28 mouse cellular contexts compared by ENCODE assay signal in the genomic region with DNA sequence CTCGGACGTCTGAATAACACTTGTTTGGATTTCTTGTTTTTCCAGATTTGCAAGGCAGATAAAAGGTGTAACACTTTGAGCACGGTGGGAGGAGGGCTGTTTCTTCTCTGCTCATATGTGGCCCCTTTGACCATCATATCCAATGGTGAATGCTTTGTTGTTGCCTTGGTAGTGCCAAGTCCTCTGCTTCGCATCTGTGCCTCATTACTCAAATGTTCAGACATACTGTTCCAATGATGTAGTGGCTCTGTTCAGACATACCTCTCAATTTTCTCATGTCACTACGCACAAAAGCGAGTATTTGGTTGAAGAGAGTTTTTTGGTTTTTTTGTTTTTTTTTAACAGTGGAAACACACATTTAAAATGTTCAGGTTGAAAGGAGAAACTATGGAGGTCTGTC.
"Had no signal": no experiment of that assay in that cellular context is flagged by ENCODE, and none has a peak within 500 bp of the region (broad histone marks: within the 10 kb centered on the region; RNA-seq: fewer than 3 reads in every experiment).

No protein-coding gene starts in this region.

- DNase-seq: cerebellum, adult 2 months; cerebellum, adult 8-10 months; cerebellum, adult 9-10 months; cerebellum, adult 9-11 months; cerebellum, postnatal 10 days; cerebellum, postnatal 14 days; cerebellum, postnatal 25 days; cerebellum, postnatal 36 days; embryo, embryonic 11 days; forebrain, postnatal 0 days; gastrocnemius, adult 2 months; gastrocnemius, postnatal 10 days; gastrocnemius, postnatal 14 days; gastrocnemius, postnatal 25 days; gastrocnemius, postnatal 36 days; heart, adult 11 months; heart, adult 18-20 months; heart, adult 2 months had no signal

- H3K9ac ChIP-seq: embryonic facial prominence, embryonic 12.5 days; embryonic facial prominence, embryonic 13.5 days; forebrain, embryonic 12.5 days; forebrain, embryonic 13.5 days; forebrain, embryonic 15.5 days; forebrain, postnatal 0 days had no signal

- H3K36me3 ChIP-seq: embryonic facial prominence, embryonic 12.5 days; embryonic facial prominence, embryonic 13.5 days; forebrain, embryonic 10.5 days; forebrain, embryonic 12.5 days; forebrain, embryonic 15.5 days; heart, embryonic 10.5 days had no signal

- H3K9me3 ChIP-seq: embryonic facial prominence, embryonic 12.5 days; embryonic facial prominence, embryonic 13.5 days; forebrain, embryonic 10.5 days; forebrain, embryonic 12.5 days; forebrain, embryonic 13.5 days; forebrain, embryonic 15.5 days; heart, embryonic 10.5 days had no signal

- H3K27ac ChIP-seq: embryonic facial prominence, embryonic 12.5 days; forebrain, embryonic 10.5 days; forebrain, embryonic 12.5 days; forebrain, embryonic 13.5 days; forebrain, embryonic 15.5 days; gastrocnemius, adult 2 months; heart, adult 2 months; heart, embryonic 10.5 days had no signal

- H3K4me1 ChIP-seq: forebrain, embryonic 10.5 days; forebrain, embryonic 12.5 days; heart, embryonic 10.5 days had no signal

- H3K4me2 ChIP-seq: embryonic facial prominence, embryonic 12.5 days; embryonic facial prominence, embryonic 13.5 days; forebrain, embryonic 12.5 days; forebrain, embryonic 13.5 days; forebrain, embryonic 15.5 days had no signal

- ATAC-seq: forebrain, embryonic 13.5 days; forebrain, embryonic 14.5 days; forebrain, embryonic 15.5 days; forebrain, embryonic 16.5 days; forebrain, postnatal 0 days had no signal

- H3K27me3 ChIP-seq: embryonic facial prominence, embryonic 12.5 days; embryonic facial prominence, embryonic 13.5 days; forebrain, embryonic 12.5 days; forebrain, embryonic 13.5 days; forebrain, embryonic 15.5 days had no signal

- H3K4me3 ChIP-seq: embryonic facial prominence, embryonic 12.5 days; embryonic facial prominence, embryonic 13.5 days; erythroblast, embryonic 14.5 days; forebrain, embryonic 10.5 days; forebrain, embryonic 12.5 days; forebrain, embryonic 13.5 days; forebrain, embryonic 15.5 days; gastrocnemius, adult 2 months; heart, adult 2 months; heart, embryonic 10.5 days had no signal
